In genomic region chr4:118291231-118291630, GRCm38 (mm10) we compare ENCODE assay signal across 8 mouse cellular contexts. TPM values are rescaled to one million over a fixed set of nuclear protein-coding genes. Genes with fewer than 3 reads are reported as not detected.
DNase-seq lines count a peak whose midpoint lies in the region; ATAC-seq and TF ChIP-seq lines count a peak whose summit lies in the region.

Gene Ptprf (minus strand): TSS chr4:118291405.

- DNase-seq in adrenal gland, adult 8-10 months: no peak
- DNase-seq in gastrocnemius, postnatal 36 days: peak; percentile 37 to 48
- DNase-seq in left cerebral cortex, postnatal 4 days: peak; percentile 89
- peak; percentile 89 for DNase-seq in stomach, postnatal 0 days (ENCODE audit: low spot score)

- peak; percentile 56 for ATAC-seq in intestine, postnatal 0 days
- ATAC-seq in midbrain, embryonic 12.5 days (ENCODE audit: low FRiP score, low read depth): peak; percentile 59
- peak; percentile 38; the same call in 1 of the 2 replicates for ATAC-seq in stomach, postnatal 0 days (ENCODE audit: low FRiP score, low TSS enrichment)
- no peak for ATAC-seq in erythroid progenitor cell, adult 5-6 weeks (replicated peaks; ENCODE audit: low FRiP score, poor library complexity, severe bottlenecking)

- peak within 1 kb of the TSS; percentile 91 for H3K9ac ChIP-seq in intestine, postnatal 0 days (ENCODE audit: low read depth, low read length)
- peak within 1 kb of the TSS; percentile 99 for H3K9ac ChIP-seq in midbrain, embryonic 12.5 days (replicated peaks)
- H3K9ac ChIP-seq in stomach, postnatal 0 days (ENCODE audit: low read length): peak within 1 kb of the TSS; percentile 90

- H3K4me1 ChIP-seq in cortical plate, adult 2 months (ENCODE audit: control insufficient read depth, insufficient read depth, low read length): no peaks in the 10 kb centered on the region
- peaks cover 12% of the 10 kb centered on the region for H3K4me1 ChIP-seq in intestine, postnatal 0 days (replicated peaks; ENCODE audit: control insufficient read depth, insufficient read depth, low read length)
- H3K4me1 ChIP-seq in midbrain, embryonic 12.5 days: peaks cover 26% of the 10 kb centered on the region
- H3K4me1 ChIP-seq in stomach, postnatal 0 days (replicated peaks; ENCODE audit: control insufficient read depth, insufficient read depth): peaks cover 2% of the 10 kb centered on the region; the same call in 1 of the 2 replicates

- no peak for TF ChIP-seq CTCF in cortical plate, adult 2 months (IDR thresholded peaks at IDR 0.05; ENCODE audit: extremely low read depth, insufficient read depth, low read length)
- no peak for TF ChIP-seq CTCF in intestine, postnatal 0 days (IDR thresholded peaks at IDR 0.05; ENCODE audit: low read depth)
- TF ChIP-seq CTCF in stomach, postnatal 0 days (IDR thresholded peaks at IDR 0.05; ENCODE audit: low read depth): no peak

- H3K27ac ChIP-seq in cortical plate, adult 2 months (ENCODE audit: insufficient read depth, low read length): no peak within 1 kb of the TSS
- peak within 1 kb of the TSS; percentile 97 for H3K27ac ChIP-seq in intestine, postnatal 0 days (ENCODE audit: low read depth, low read length)
- H3K27ac ChIP-seq in midbrain, embryonic 12.5 days (replicated peaks): peak within 1 kb of the TSS; percentile 89
- peak within 1 kb of the TSS; percentile 92 for H3K27ac ChIP-seq in stomach, postnatal 0 days (replicated peaks)

- H3K4me2 ChIP-seq in intestine, postnatal 0 days (replicated peaks; ENCODE audit: low read depth): peak within 1 kb of the TSS; percentile 86
- H3K4me2 ChIP-seq in midbrain, embryonic 12.5 days (replicated peaks): peak within 1 kb of the TSS; percentile 90
- peak within 1 kb of the TSS; percentile 89 for H3K4me2 ChIP-seq in stomach, postnatal 0 days (replicated peaks; ENCODE audit: low read depth)

- no peaks in the 10 kb centered on the region for H3K27me3 ChIP-seq in intestine, postnatal 0 days (replicated peaks; ENCODE audit: control insufficient read depth, insufficient read depth, low read length)
- peaks cover 12% of the 10 kb centered on the region for H3K27me3 ChIP-seq in midbrain, embryonic 12.5 days
- H3K27me3 ChIP-seq in stomach, postnatal 0 days (ENCODE audit: control insufficient read depth, insufficient read depth, low read length): no peaks in the 10 kb centered on the region

- TF ChIP-seq EP300 in stomach, postnatal 0 days (optimal IDR thresholded peaks at IDR 0.05): no peak

- intact Hi-C loops in gastrocnemius, postnatal 36 days (cut with DNase I): loop anchor here (5.0 kb wide), 1 partner anchor 359 kb away; no protein-coding TSS in a partner anchor
- intact Hi-C loops in left cerebral cortex, postnatal 4 days (cut with DNase I): loop anchor here (5.0 kb wide), 2 partner anchors 74 to 204 kb away; no protein-coding TSS in a partner anchor

- peak within 1 kb of the TSS; percentile 39 for H3K4me3 ChIP-seq in cortical plate, adult 2 months (ENCODE audit: insufficient read depth, low read length)
- peak within 1 kb of the TSS; percentile 86 for H3K4me3 ChIP-seq in intestine, postnatal 0 days (ENCODE audit: low read depth, low read length)
- H3K4me3 ChIP-seq in midbrain, embryonic 12.5 days: peak within 1 kb of the TSS; percentile 98
- peak within 1 kb of the TSS; percentile 85 for H3K4me3 ChIP-seq in stomach, postnatal 0 days (ENCODE audit: low read depth, low read length)

- H3K36me3 ChIP-seq in intestine, postnatal 0 days (ENCODE audit: control insufficient read depth, insufficient read depth): no peaks in the 10 kb centered on the region; the same call in 1 of the 2 replicates
- peaks cover 14% of the 10 kb centered on the region; the same call in 1 of the 2 replicates for H3K36me3 ChIP-seq in midbrain, embryonic 12.5 days
- H3K36me3 ChIP-seq in stomach, postnatal 0 days (ENCODE audit: control insufficient read depth, insufficient read depth, low read length): no peaks in the 10 kb centered on the region

- TF ChIP-seq POLR2A in cortical plate, adult 2 months (IDR thresholded peaks at IDR 0.05; ENCODE audit: extremely low read depth, insufficient read depth, low read length): no peak

- H3K9me3 ChIP-seq in intestine, postnatal 0 days (ENCODE audit: control insufficient read depth): no peaks in the 10 kb centered on the region
- no peaks in the 10 kb centered on the region for H3K9me3 ChIP-seq in midbrain, embryonic 12.5 days
- H3K9me3 ChIP-seq in stomach, postnatal 0 days (ENCODE audit: control insufficient read depth, low read length): no peaks in the 10 kb centered on the region

- 2% methylated on average over 44 of the region's 50 CpGs for WGBS in intestine, postnatal 0 days
- WGBS in midbrain, embryonic 12.5 days: 2% methylated on average over 30 of the region's 50 CpGs
- 3% methylated on average over 27 of the region's 50 CpGs for WGBS in stomach, postnatal 0 days

RNA-seq across cellular contexts. Expression of gene Ptprf, which starts in this region (rescaled TPM):
- total RNA-seq in adrenal gland, adult 8-10 months (2022): 10 to 100 TPM; 49.6 to 81.8 (median 63.1) TPM
- polyA plus RNA-seq in cortical plate, adult 2 months (2012; rRNA removed): 39.9 and 42.3 TPM in 2 replicates
- total RNA-seq in gastrocnemius, postnatal 36 days (2021): 1 to 10 TPM; 2.7 to 3.0 TPM
- 32.8 and 37.9 TPM in 2 replicates for polyA plus RNA-seq in intestine, postnatal 0 days (2015; fragmentation: Nextera tagmentation; extraction: Ambion mirVana)
- total RNA-seq in left cerebral cortex, postnatal 4 days (2021): 100 to 1,000 TPM; 229 to 232 TPM
- polyA plus RNA-seq in midbrain, embryonic 12.5 days (2016; fragmentation: Nextera tagmentation; extraction: Ambion mirVana): 113 and 123 TPM in 2 replicates
- polyA plus RNA-seq in stomach, postnatal 0 days (2015; fragmentation: Nextera tagmentation; extraction: Ambion mirVana): 30.1 and 34.1 TPM in 2 replicates
- 0.84 TPM in 1 of 2 replicates, not detected in the other for total RNA-seq in erythroid progenitor cell, adult 5-6 weeks (2015; ENCODE audit: low replicate concordance)
- 0.13 TPM in 1 of 2 replicates, not detected in the other for total RNA-seq in erythroid progenitor cell, adult 5-6 weeks (2017; ENCODE audit: low replicate concordance)

Comparison
In these comparisons a context has a peak if more than half of its experiments do, and no peak if none do; other contexts are left out.
1. RNA of gene Ptprf (total RNA-seq): 229 to 232 TPM in left cerebral cortex, postnatal 4 days and 49.6 to 81.8 TPM in adrenal gland, adult 8-10 months; 2.7 to 3.0 TPM in gastrocnemius, postnatal 36 days and 0.13 to 0.84 TPM in erythroid progenitor cell, adult 5-6 weeks; every median in the first group is over 10 times any median in the second.
2. H3K4me3 ChIP-seq: peak in every context shown above with its lines; median percentile 98 in midbrain, embryonic 12.5 days; 86 in intestine, postnatal 0 days; 85 in stomach, postnatal 0 days; 39 in cortical plate, adult 2 months.
3. Peak in every context shown above with its lines, with median percentiles within 50 percentile points of each other: H3K4me2 ChIP-seq and H3K9ac ChIP-seq.